Comparison of ENCODE assay signal across 30 mouse cellular contexts in genomic region chr11:110411596-110411995, GRCm38 (mm10).
"Had no signal": no experiment of that assay in that cellular context is flagged by ENCODE, and none has a peak within 500 bp of the region (broad histone marks: within the 10 kb centered on the region; RNA-seq: fewer than 3 reads in every experiment).

No protein-coding gene starts in this region.

- DNase-seq: left cerebral cortex, postnatal 4 days; liver; liver, embryonic 13.5 days; liver, postnatal 0 days; lung, adult 18-20 months; lung, adult 2 months; lung, embryonic 14.5 days; lung, postnatal 10 days; lung, postnatal 14 days; lung, postnatal 36 days; lung, postnatal 4 days; midbrain, embryonic 14.5 days had no signal

- H3K4me3 ChIP-seq: limb, embryonic 10.5 days; limb, embryonic 12.5 days; limb, embryonic 13.5 days; limb, embryonic 15.5 days; liver, embryonic 12.5 days; liver, embryonic 13.5 days; liver, embryonic 15.5 days; lung, embryonic 15.5 days; megakaryocyte, embryonic 14.5 days; midbrain, embryonic 10.5 days; midbrain, embryonic 12.5 days; midbrain, embryonic 15.5 days; myocyte; neural tube, embryonic 12.5 days had no signal

- H3K4me1 ChIP-seq: limb, embryonic 10.5 days; limb, embryonic 12.5 days; lung, embryonic 15.5 days; neural tube, embryonic 12.5 days had no signal

- H3K36me3 ChIP-seq: limb, embryonic 13.5 days; limb, embryonic 15.5 days; liver, embryonic 12.5 days; liver, embryonic 13.5 days; liver, embryonic 15.5 days; lung, embryonic 15.5 days; midbrain, embryonic 12.5 days; midbrain, embryonic 15.5 days; neural tube, embryonic 12.5 days had no signal

- H3K4me2 ChIP-seq: limb, embryonic 12.5 days; limb, embryonic 13.5 days; limb, embryonic 15.5 days; liver, embryonic 11.5 days; liver, embryonic 12.5 days; liver, embryonic 13.5 days; liver, embryonic 15.5 days; lung, embryonic 14.5 days; lung, embryonic 15.5 days; midbrain, embryonic 12.5 days; midbrain, embryonic 15.5 days; neural tube, embryonic 12.5 days had no signal

- H3K9ac ChIP-seq: limb, embryonic 12.5 days; limb, embryonic 13.5 days; limb, embryonic 15.5 days; liver, embryonic 12.5 days; liver, embryonic 13.5 days; liver, embryonic 14.5 days; liver, embryonic 15.5 days; liver, postnatal 0 days; lung, embryonic 14.5 days; lung, embryonic 15.5 days; midbrain, embryonic 12.5 days; midbrain, embryonic 15.5 days; neural tube, embryonic 12.5 days had no signal

- ATAC-seq: liver, embryonic 12.5 days; liver, postnatal 0 days; lung, postnatal 0 days; midbrain, embryonic 15.5 days; midbrain, embryonic 16.5 days had no signal

- H3K9me3 ChIP-seq: limb, embryonic 10.5 days; limb, embryonic 12.5 days; limb, embryonic 13.5 days; limb, embryonic 15.5 days; liver, embryonic 12.5 days; liver, embryonic 13.5 days; liver, embryonic 15.5 days; lung, embryonic 15.5 days; megakaryocyte, embryonic 14.5 days; midbrain, embryonic 10.5 days; midbrain, embryonic 12.5 days; midbrain, embryonic 15.5 days; neural tube, embryonic 12.5 days had no signal

- H3K27ac ChIP-seq: limb, embryonic 10.5 days; limb, embryonic 12.5 days; limb, embryonic 13.5 days; limb, embryonic 15.5 days; liver, embryonic 12.5 days; liver, embryonic 13.5 days; liver, embryonic 14.5 days; liver, embryonic 15.5 days; lung, embryonic 15.5 days; macrophage; midbrain, embryonic 10.5 days; midbrain, embryonic 12.5 days; midbrain, embryonic 15.5 days; neural tube, embryonic 12.5 days had no signal

- H3K27me3 ChIP-seq: limb, embryonic 12.5 days; limb, embryonic 13.5 days; limb, embryonic 15.5 days; liver, embryonic 12.5 days; liver, embryonic 13.5 days; liver, embryonic 15.5 days; lung, embryonic 15.5 days; megakaryocyte, embryonic 14.5 days; midbrain, embryonic 12.5 days; midbrain, embryonic 15.5 days; neural tube, embryonic 12.5 days had no signal
